Mouse (Mus musculus) heart, adult 11 months (tissue): ENCODE results near the gene Pip5k1b.

Experiments
- DNase-seq: peaks from one replicate; pipeline ENCODE4 v3.0.0; 2022

The Pip5k1b gene

GRCm38 (mm10) chr19:24408863-24409564, 146.7 kb downstream of the Pip5k1b start:
- DNase-seq: peak; percentile 74

GRCm38 (mm10) chr19:24404716-24405115, 151.0 kb downstream of the Pip5k1b start:
- peak; percentile 78 for DNase-seq

GRCm38 (mm10) chr19:24403245-24403644, 152.4 kb downstream of the Pip5k1b start:
- DNase-seq: peak; percentile 85

- DNase-seq: no peak
Observed at GRCm38 (mm10) chr19:24393920-24394319, 161.8 kb downstream of the Pip5k1b start.

GRCm38 (mm10) chr19:24391519-24392251, 164.0 kb downstream of the Pip5k1b start:
- no peak for DNase-seq

- no peak for DNase-seq
Observed at GRCm38 (mm10) chr19:24386956-24387865, 168.5 kb downstream of the Pip5k1b start.

- DNase-seq: peak; percentile 87
Observed at GRCm38 (mm10) chr19:24378470-24378869, 177.2 kb downstream of the Pip5k1b start.

GRCm38 (mm10) chr19:24371763-24372640, 183.7 kb downstream of the Pip5k1b start:
- peak; percentile 86 for DNase-seq

- DNase-seq: peak; percentile 2
Observed at GRCm38 (mm10) chr19:24368419-24368818, 187.3 kb downstream of the Pip5k1b start.

GRCm38 (mm10) chr19:24367722-24368121, 187.9 kb downstream of the Pip5k1b start:
- DNase-seq: peak; percentile 14

- peak; percentile 4 for DNase-seq
Observed at GRCm38 (mm10) chr19:24366747-24367146, 188.9 kb downstream of the Pip5k1b start.

GRCm38 (mm10) chr19:24362626-24363321, 192.9 kb downstream of the Pip5k1b start:
- DNase-seq: peak; percentile 77

GRCm38 (mm10) chr19:24359270-24359669, 196.4 kb downstream of the Pip5k1b start:
- DNase-seq: peak; percentile 49

- peak; percentile 15 for DNase-seq
Observed at GRCm38 (mm10) chr19:24352298-24352959, 203.2 kb downstream of the Pip5k1b start.

GRCm38 (mm10) chr19:24344501-24344900, 211.2 kb downstream of the Pip5k1b start:
- peak; percentile 16 for DNase-seq

- peak; percentile 8 for DNase-seq
Observed at GRCm38 (mm10) chr19:24342786-24343185, 212.9 kb downstream of the Pip5k1b start.

- DNase-seq: peak; percentile 92
Observed at GRCm38 (mm10) chr19:24336370-24337076, 219.1 kb downstream of the Pip5k1b start.

- peak; percentile 62 for DNase-seq
Observed at GRCm38 (mm10) chr19:24335611-24336343, 219.9 kb downstream of the Pip5k1b start.

- DNase-seq: peak; percentile 92
Observed at GRCm38 (mm10) chr19:24332956-24333355, 222.7 kb downstream of the Pip5k1b start.
